Mouse (Mus musculus): Measurements from ENCODE around the gene Scube2. TPM values are rescaled to one million over a fixed set of nuclear protein-coding genes. Genes with fewer than 3 reads are reported as not detected.
A peak's percentile ranks its signal among the peaks of the same experiment; 100 is the strongest.

Scube2 gene
- polyA plus RNA-seq, 1 experiment from 2014 or later, result 2.3 TPM

DNA sequence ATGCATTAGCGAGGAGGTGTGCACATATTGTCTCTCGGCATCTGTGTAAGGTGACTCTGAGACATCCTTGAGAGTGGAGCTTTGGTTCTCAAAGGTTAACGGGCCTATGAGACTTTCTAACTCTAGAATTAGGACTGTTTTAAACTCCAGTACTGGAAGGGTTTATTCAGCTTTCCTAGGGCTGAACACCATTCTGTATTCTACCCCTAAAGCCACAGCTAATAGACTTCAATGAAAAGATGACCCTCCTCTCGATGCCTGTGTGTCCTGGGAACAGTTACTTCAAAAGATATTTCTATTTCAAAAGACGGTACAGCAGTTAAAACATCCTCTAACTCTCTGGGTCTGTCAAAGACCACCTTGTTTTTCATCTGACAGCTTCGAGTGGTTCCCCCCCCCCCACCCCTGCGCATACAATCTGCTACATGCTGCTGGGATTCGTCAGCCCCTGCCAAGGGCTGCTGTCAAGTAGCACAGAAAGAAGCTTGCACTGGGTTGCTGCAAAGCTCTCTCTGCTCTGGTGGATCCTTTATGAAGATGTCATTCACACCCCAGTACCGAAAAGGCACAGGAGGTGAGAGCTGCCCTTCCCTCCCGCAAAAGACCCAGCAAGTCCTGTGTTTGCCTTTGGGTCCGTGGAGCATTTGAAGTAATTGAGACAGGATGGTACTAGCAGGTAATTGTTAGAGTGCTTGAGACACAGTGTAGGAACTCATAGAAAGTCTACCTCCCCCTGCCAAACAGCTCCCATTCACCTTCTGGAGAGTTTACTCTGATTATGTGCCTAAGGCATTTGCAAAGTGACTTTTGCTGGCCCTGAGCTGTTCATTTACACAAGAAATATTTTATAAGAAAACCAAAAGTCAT, 16.4 kb downstream of the Scube2 start:
- WGBS, result 20% methylated on average over 11 of the region's 11 CpGs
- no peaks in the 10 kb centered on the region for H3K36me3 ChIP-seq (ENCODE audit: control insufficient read depth, insufficient read depth, low read length)
- H3K27me3 ChIP-seq (ENCODE audit: control insufficient read depth, insufficient read depth, low read length), result no peaks in the 10 kb centered on the region
- DNase-seq, result peak; percentile 50
- peak; percentile 50; the same call in 1 of the 2 replicates for ATAC-seq (ENCODE audit: low FRiP score, low TSS enrichment)
- peaks cover 20% of the 10 kb centered on the region for H3K4me1 ChIP-seq (ENCODE audit: control insufficient read depth, insufficient read depth, low read length)
- no peaks in the 10 kb centered on the region for H3K9me3 ChIP-seq (ENCODE audit: control insufficient read depth, low read length)
- H3K27ac ChIP-seq (replicated peaks; ENCODE audit: low read depth, low read length), result no peak overlapping the region
- 0 out of 2 replicates have a peak overlapping the region, but pooled peaks have one; percentile 2 for H3K9ac ChIP-seq (replicated peaks; ENCODE audit: low read length)
- H3K4me2 ChIP-seq (ENCODE audit: low read length), result 0 out of 2 replicates have a peak overlapping the region, but pooled peaks have one; percentile 12
- H3K4me3 ChIP-seq (replicated peaks; ENCODE audit: low read depth, low read length), result no peak overlapping the region

DNA sequence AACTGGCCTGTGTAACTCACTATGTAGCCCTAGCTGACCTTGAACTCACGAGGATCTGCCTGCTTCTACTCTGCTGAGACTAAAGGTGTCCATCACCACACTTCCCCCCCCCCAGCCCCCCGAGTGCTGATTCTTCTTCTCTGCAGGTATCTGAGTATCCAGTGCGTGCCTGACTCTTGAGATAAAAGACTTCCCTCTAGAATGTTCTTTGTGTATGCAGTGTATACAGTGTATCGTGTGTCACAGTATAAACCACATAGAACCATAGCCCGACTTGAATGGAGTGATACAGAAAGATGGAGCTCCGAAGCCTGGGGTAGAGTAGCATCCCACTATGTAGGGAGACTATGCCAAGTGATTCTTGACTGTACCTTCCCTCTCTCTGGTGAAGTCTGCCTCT, 21.4 kb downstream of the Scube2 start:
- WGBS, result 81% methylated on average over 6 of the region's 6 CpGs
- H3K4me1 ChIP-seq (ENCODE audit: control insufficient read depth, insufficient read depth, low read length), result peaks cover under 1% of the 10 kb centered on the region; the same call in 1 of the 2 replicates
- H3K36me3 ChIP-seq (ENCODE audit: control insufficient read depth, insufficient read depth, low read length), result no peaks in the 10 kb centered on the region
- DNase-seq, result no peak
- no peak overlapping the region for H3K4me3 ChIP-seq (replicated peaks; ENCODE audit: low read depth, low read length)
- ATAC-seq (ENCODE audit: low FRiP score, low TSS enrichment), result no peak
- no peak overlapping the region for H3K27ac ChIP-seq (replicated peaks; ENCODE audit: low read depth, low read length)
- no peaks in the 10 kb centered on the region for H3K27me3 ChIP-seq (ENCODE audit: control insufficient read depth, insufficient read depth, low read length)
- H3K4me2 ChIP-seq (ENCODE audit: low read length), result no peak overlapping the region
- H3K9ac ChIP-seq (replicated peaks; ENCODE audit: low read length), result no peak overlapping the region
- H3K9me3 ChIP-seq (ENCODE audit: control insufficient read depth, low read length), result no peaks in the 10 kb centered on the region

DNA sequence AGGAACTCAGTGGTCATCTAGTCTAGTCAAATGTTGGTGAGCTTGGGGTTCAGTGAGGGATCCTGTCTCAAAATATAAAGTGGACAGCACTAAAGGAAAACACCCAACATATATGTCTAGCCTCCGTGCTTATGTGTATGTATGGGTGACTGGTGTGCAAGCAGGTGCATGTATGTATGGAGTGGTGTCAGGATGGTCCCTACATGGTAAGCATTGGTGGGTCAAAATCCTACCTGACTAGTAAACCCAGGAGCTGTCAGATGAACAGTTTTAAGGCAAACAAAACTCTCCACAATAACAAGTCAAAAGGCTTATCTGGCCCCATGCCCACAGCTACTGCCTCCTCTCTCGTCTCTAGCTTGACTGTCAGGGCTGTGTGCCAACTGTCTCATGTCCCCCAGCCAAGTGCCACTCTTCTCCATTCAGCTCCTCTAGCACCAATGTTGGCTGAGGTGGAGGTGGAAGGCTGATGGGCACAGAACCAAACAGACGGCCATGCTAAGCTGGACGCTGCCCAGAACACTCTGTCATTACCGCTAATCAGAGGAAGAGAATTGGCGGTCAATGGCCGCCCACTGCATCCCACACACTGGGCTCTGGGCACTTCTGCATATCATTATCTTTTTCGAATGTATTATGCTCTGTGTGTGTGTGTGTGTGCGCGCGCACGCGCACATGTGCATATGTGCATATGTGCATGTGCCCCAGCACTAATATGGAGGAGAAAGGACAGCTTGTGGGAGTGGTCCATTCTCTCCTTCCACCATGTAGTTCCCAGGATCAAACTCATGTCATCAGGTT, 23.7 kb downstream of the Scube2 start:
- Histone ChIP-seq H3K36me3 (ENCODE audit: control insufficient read depth, insufficient read depth, low read length) (no peaks in the 10 kb centered on the region), H3K4me1 (ENCODE audit: control insufficient read depth, insufficient read depth, low read length) (no peaks in the 10 kb centered on the region), H3K4me2 (ENCODE audit: low read length) (no peak overlapping the region), H3K4me3 (replicated peaks; ENCODE audit: low read depth, low read length) (no peak overlapping the region), H3K27me3 (ENCODE audit: control insufficient read depth, insufficient read depth, low read length) (no peaks in the 10 kb centered on the region), H3K27ac (replicated peaks; ENCODE audit: low read depth, low read length) (no peak overlapping the region), H3K9me3 (ENCODE audit: control insufficient read depth, low read length) (no peaks in the 10 kb centered on the region), H3K9ac (replicated peaks; ENCODE audit: low read length) (no peak overlapping the region)
- WGBS, result 83% methylated on average over 13 of the region's 13 CpGs
- peak; percentile 68 for ATAC-seq (ENCODE audit: low FRiP score, low TSS enrichment)
- DNase-seq, result peak; percentile 76

- H3K4me1 ChIP-seq (ENCODE audit: control insufficient read depth, insufficient read depth, low read length), result no peaks in the 10 kb centered on the region
- no peak for ATAC-seq (ENCODE audit: low FRiP score, low TSS enrichment)
- no peaks in the 10 kb centered on the region for H3K27me3 ChIP-seq (ENCODE audit: control insufficient read depth, insufficient read depth, low read length)
- H3K9me3 ChIP-seq (ENCODE audit: control insufficient read depth, low read length), result no peaks in the 10 kb centered on the region
- no peak overlapping the region for H3K9ac ChIP-seq (replicated peaks; ENCODE audit: low read length)
- no peaks in the 10 kb centered on the region for H3K36me3 ChIP-seq (ENCODE audit: control insufficient read depth, insufficient read depth, low read length)
- H3K27ac ChIP-seq (replicated peaks; ENCODE audit: low read depth, low read length), result no peak overlapping the region
- H3K4me3 ChIP-seq (replicated peaks; ENCODE audit: low read depth, low read length), result no peak overlapping the region
- WGBS, result 50% methylated on average over 6 of the region's 6 CpGs
- H3K4me2 ChIP-seq (ENCODE audit: low read length), result no peak overlapping the region
- DNase-seq, result peak; percentile 10
Observed at GRCm38 (mm10) chr7:109841031-109841430, 24.4 kb downstream of the Scube2 start.

- 56% methylated on average over 3 of the region's 3 CpGs for WGBS
- Histone ChIP-seq H3K4me1 (ENCODE audit: control insufficient read depth, insufficient read depth, low read length) (no peaks in the 10 kb centered on the region), H3K4me3 (replicated peaks; ENCODE audit: low read depth, low read length) (no peak overlapping the region), H3K9me3 (ENCODE audit: control insufficient read depth, low read length) (no peaks in the 10 kb centered on the region), H3K27ac (replicated peaks; ENCODE audit: low read depth, low read length) (no peak overlapping the region), H3K4me2 (ENCODE audit: low read length) (no peak overlapping the region), H3K27me3 (ENCODE audit: control insufficient read depth, insufficient read depth, low read length) (no peaks in the 10 kb centered on the region), H3K36me3 (ENCODE audit: control insufficient read depth, insufficient read depth, low read length) (no peaks in the 10 kb centered on the region), H3K9ac (replicated peaks; ENCODE audit: low read length) (no peak overlapping the region)
- no peak for DNase-seq
- no peak for ATAC-seq (ENCODE audit: low FRiP score, low TSS enrichment)
Observed at GRCm38 (mm10) chr7:109838613-109839012, 26.9 kb downstream of the Scube2 start.

DNA sequence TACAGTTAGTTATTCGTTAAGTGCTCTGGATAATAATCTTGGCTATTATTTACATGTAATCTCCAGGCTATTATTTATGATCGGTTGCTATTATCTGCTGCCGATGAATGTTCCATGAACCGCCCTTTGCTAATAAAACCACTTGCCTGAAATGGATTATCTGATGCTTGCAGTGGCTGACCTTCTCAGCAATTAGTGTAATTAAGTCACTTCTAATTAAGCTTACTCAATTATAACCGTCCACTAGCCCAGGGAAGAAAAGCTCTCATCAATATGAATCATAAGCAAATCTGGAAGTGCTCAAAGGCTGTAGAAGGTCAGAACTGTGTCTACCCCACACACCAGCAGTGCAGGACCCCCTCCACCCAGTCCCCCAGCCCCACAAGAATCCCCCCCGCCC, 27.8 kb downstream of the Scube2 start:
- 77% methylated on average over 6 of the region's 6 CpGs for WGBS
- H3K9ac ChIP-seq (replicated peaks; ENCODE audit: low read length), result no peak overlapping the region
- H3K9me3 ChIP-seq (ENCODE audit: control insufficient read depth, low read length), result no peaks in the 10 kb centered on the region
- ATAC-seq (ENCODE audit: low FRiP score, low TSS enrichment), result no peak
- no peaks in the 10 kb centered on the region for H3K36me3 ChIP-seq (ENCODE audit: control insufficient read depth, insufficient read depth, low read length)
- DNase-seq, result no peak
- no peak overlapping the region for H3K4me3 ChIP-seq (replicated peaks; ENCODE audit: low read depth, low read length)
- H3K27ac ChIP-seq (replicated peaks; ENCODE audit: low read depth, low read length), result no peak overlapping the region
- H3K27me3 ChIP-seq (ENCODE audit: control insufficient read depth, insufficient read depth, low read length), result no peaks in the 10 kb centered on the region
- H3K4me2 ChIP-seq (ENCODE audit: low read length), result no peak overlapping the region
- H3K4me1 ChIP-seq (ENCODE audit: control insufficient read depth, insufficient read depth, low read length), result no peaks in the 10 kb centered on the region

- H3K4me3 ChIP-seq (replicated peaks; ENCODE audit: low read depth, low read length), result no peak overlapping the region
- WGBS, result 84% methylated on average over 6 of the region's 6 CpGs
- H3K36me3 ChIP-seq (ENCODE audit: control insufficient read depth, insufficient read depth, low read length), result no peaks in the 10 kb centered on the region
- H3K9ac ChIP-seq (replicated peaks; ENCODE audit: low read length), result no peak overlapping the region
- H3K4me1 ChIP-seq (ENCODE audit: control insufficient read depth, insufficient read depth, low read length), result no peaks in the 10 kb centered on the region
- H3K4me2 ChIP-seq (ENCODE audit: low read length), result no peak overlapping the region
- no peak overlapping the region for H3K27ac ChIP-seq (replicated peaks; ENCODE audit: low read depth, low read length)
- H3K9me3 ChIP-seq (ENCODE audit: control insufficient read depth, low read length), result no peaks in the 10 kb centered on the region
- no peak for ATAC-seq (ENCODE audit: low FRiP score, low TSS enrichment)
- DNase-seq, result no peak
- no peaks in the 10 kb centered on the region for H3K27me3 ChIP-seq (ENCODE audit: control insufficient read depth, insufficient read depth, low read length)
Observed at GRCm38 (mm10) chr7:109834894-109835293, 30.6 kb downstream of the Scube2 start.

GRCm38 (mm10) chr7:109831376-109831775, 34.1 kb downstream of the Scube2 start:
- DNase-seq (no peak), ATAC-seq (ENCODE audit: low FRiP score, low TSS enrichment) (no peak)
- no peak overlapping the region for H3K9ac ChIP-seq (replicated peaks; ENCODE audit: low read length)
- H3K27me3 ChIP-seq (ENCODE audit: control insufficient read depth, insufficient read depth, low read length), result no peaks in the 10 kb centered on the region
- no peaks in the 10 kb centered on the region for H3K36me3 ChIP-seq (ENCODE audit: control insufficient read depth, insufficient read depth, low read length)
- H3K9me3 ChIP-seq (ENCODE audit: control insufficient read depth, low read length), result no peaks in the 10 kb centered on the region
- no peak overlapping the region for H3K27ac ChIP-seq (replicated peaks; ENCODE audit: low read depth, low read length)
- no peaks in the 10 kb centered on the region for H3K4me1 ChIP-seq (ENCODE audit: control insufficient read depth, insufficient read depth, low read length)
- 84% methylated on average over 2 of the region's 2 CpGs for WGBS
- no peak overlapping the region for H3K4me2 ChIP-seq (ENCODE audit: low read length)
- H3K4me3 ChIP-seq (replicated peaks; ENCODE audit: low read depth, low read length), result no peak overlapping the region
